ENCODE assay signal across 9 mouse cellular contexts in the genomic region with DNA sequence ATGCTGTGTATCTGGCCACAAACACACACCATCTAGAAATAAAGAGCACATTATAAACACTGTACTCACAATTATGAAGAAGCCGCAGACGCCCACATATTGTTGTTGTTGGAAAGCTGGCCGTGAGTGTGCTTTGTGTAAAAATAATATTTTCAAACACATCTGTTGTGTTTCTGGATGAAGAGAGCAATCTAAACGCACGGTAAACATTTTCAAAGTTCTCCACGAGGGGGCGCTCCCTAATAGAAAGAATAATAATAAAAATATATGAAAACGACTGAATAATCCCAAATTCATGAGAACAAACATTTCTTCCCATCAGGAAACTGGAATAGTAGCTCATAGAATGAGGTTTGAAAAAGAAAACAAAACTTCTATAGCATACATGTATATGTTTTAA.
A peak's percentile ranks its signal among the peaks of the same experiment; 100 is the strongest.
DNase-seq lines count a peak whose midpoint lies in the region; ATAC-seq and TF ChIP-seq lines count a peak whose summit lies in the region.
"Had no signal": no experiment of that assay in that cellular context is flagged by ENCODE, and none has a peak within 500 bp of the region (broad histone marks: within the 10 kb centered on the region; RNA-seq: fewer than 3 reads in every experiment).

No protein-coding gene starts in this region.

- H3K9ac ChIP-seq in forebrain, embryonic 13.5 days: no peak overlapping the region
- no peak overlapping the region for H3K9ac ChIP-seq in forebrain, embryonic 12.5 days
- no peak overlapping the region for H3K9ac ChIP-seq in lung, embryonic 14.5 days

- peaks cover 7% of the 10 kb centered on the region; the same call in 1 of the 2 replicates for H3K4me1 ChIP-seq in forebrain, embryonic 13.5 days
- no peaks in the 10 kb centered on the region for H3K4me1 ChIP-seq in forebrain, embryonic 12.5 days
- no peaks in the 10 kb centered on the region for H3K4me1 ChIP-seq in lung, embryonic 14.5 days (ENCODE audit: insufficient read depth)

- peak; percentile 53 for TF ChIP-seq CTCF in lung, embryonic 14.5 days (IDR thresholded peaks at IDR 0.05; ENCODE audit: low read depth)
- TF ChIP-seq CTCF in layer of hippocampus, adult 2 months (conservative IDR thresholded peaks at IDR 0.05): peak; percentile 85

- no peak overlapping the region for H3K4me3 ChIP-seq in forebrain, embryonic 13.5 days
- H3K4me3 ChIP-seq in forebrain, embryonic 12.5 days (replicated peaks): no peak overlapping the region
- H3K4me3 ChIP-seq in lung, embryonic 14.5 days (ENCODE audit: low read depth, low read length): no peak overlapping the region
- H3K4me3 ChIP-seq in layer of hippocampus, adult 2 months: no peak overlapping the region
- H3K4me3 ChIP-seq: erythroblast, embryonic 14.5 days had no signal

- H3K27ac ChIP-seq in forebrain, embryonic 13.5 days: no peak overlapping the region
- H3K27ac ChIP-seq in forebrain, embryonic 12.5 days: no peak overlapping the region
- no peak overlapping the region for H3K27ac ChIP-seq in lung, embryonic 14.5 days (ENCODE audit: low read depth)
- peak overlapping the region; percentile 8; the same call in 1 of the 2 replicates for H3K27ac ChIP-seq in layer of hippocampus, adult 2 months

- peak; percentile 31; the same call in 1 of the 2 replicates for ATAC-seq in forebrain, embryonic 13.5 days
- ATAC-seq in forebrain, embryonic 12.5 days (ENCODE audit: low FRiP score): no peak
- no peak for ATAC-seq in lung, embryonic 14.5 days (ENCODE audit: insufficient read depth)

- H3K27me3 ChIP-seq in forebrain, embryonic 13.5 days: no peaks in the 10 kb centered on the region
- H3K27me3 ChIP-seq in forebrain, embryonic 12.5 days: no peaks in the 10 kb centered on the region
- no peaks in the 10 kb centered on the region for H3K27me3 ChIP-seq in lung, embryonic 14.5 days (ENCODE audit: insufficient read depth, low read length)

- no peaks in the 10 kb centered on the region for H3K36me3 ChIP-seq in forebrain, embryonic 13.5 days (ENCODE audit: poor library complexity, severe bottlenecking)
- H3K36me3 ChIP-seq in forebrain, embryonic 12.5 days (replicated peaks): no peaks in the 10 kb centered on the region
- no peaks in the 10 kb centered on the region for H3K36me3 ChIP-seq in lung, embryonic 14.5 days (ENCODE audit: insufficient read depth)

- 18% methylated on average over 8 of the region's 8 CpGs for WGBS in forebrain, embryonic 13.5 days
- 22% methylated on average over 8 of the region's 8 CpGs for WGBS in forebrain, embryonic 12.5 days
- 11% methylated on average over 8 of the region's 8 CpGs for WGBS in lung, embryonic 14.5 days

- peak; percentile 78 for DNase-seq in lung, embryonic 14.5 days
- DNase-seq in lung, postnatal 25 days (ENCODE audit: low spot score): no peak
- DNase-seq in adrenal gland, postnatal 25 days: peak; percentile 3
- DNase-seq in layer of hippocampus, adult 2 months (ENCODE audit: low spot score in 2 of 2): peak; percentile 22 to 50
- DNase-seq in right cerebral cortex, postnatal 4 days: peak; percentile 66
- no peak for DNase-seq in spleen, postnatal 4 days (ENCODE audit: low spot score in 2 of 2)

- H3K4me2 ChIP-seq in forebrain, embryonic 13.5 days: no peak overlapping the region
- no peak overlapping the region for H3K4me2 ChIP-seq in forebrain, embryonic 12.5 days
- H3K4me2 ChIP-seq in lung, embryonic 14.5 days: no peak overlapping the region

- no peaks in the 10 kb centered on the region for H3K9me3 ChIP-seq in forebrain, embryonic 13.5 days (replicated peaks)
- H3K9me3 ChIP-seq in forebrain, embryonic 12.5 days: no peaks in the 10 kb centered on the region
- H3K9me3 ChIP-seq in lung, embryonic 14.5 days (ENCODE audit: low read depth, low read length): no peaks in the 10 kb centered on the region

Comparison
In these comparisons a context has a peak if more than half of its experiments do, and no peak if none do; other contexts are left out.
1. DNase-seq: peak in lung, embryonic 14.5 days (single experiment), adrenal gland, postnatal 25 days (single experiment), layer of hippocampus, adult 2 months (2 of 2) and right cerebral cortex, postnatal 4 days (single experiment); none in lung, postnatal 25 days (single experiment) and spleen, postnatal 4 days (0 of 2).